Mouse (Mus musculus) liver, postnatal 0 days (tissue): ENCODE results near the gene Ntn1. TPM values are rescaled to one million over a fixed set of nuclear protein-coding genes. Genes with fewer than 3 reads are reported as not detected.

Experiments used
- ATAC-seq: fragments of 200-750 bp; cut with Nextera tagmentation; 2 replicates; pipeline ENCODE4 v1.8.0; 2017; ENCODE audit warnings: mild to moderate bottlenecking, moderate library complexity
- DNase-seq: peaks from one replicate; pipeline ENCODE4 v3.0.0-alpha.2; 2016
- H3K27ac ChIP-seq: fragments of 300-500 bp; sonication (generic); 2 replicates; pipeline ENCODE4 v1.5.1; 2014; ENCODE audit warnings: antibody characterized with exemption, moderate library complexity, mild to moderate bottlenecking, low read depth
- H3K27me3 ChIP-seq: fragments of 300-500 bp; sonication (generic); 2 replicates; pipeline ENCODE4 v1.6.1; 2014; ENCODE audit warnings: low read length, control low read depth, mixed read lengths; ENCODE audit not compliant: insufficient read depth
- H3K36me3 ChIP-seq: fragments of 300-500 bp; sonication (generic); replicated peaks from 2 replicates; pipeline ENCODE4 v1.6.1; 2014; ENCODE audit warnings: mild to moderate bottlenecking, control low read depth, low read length, moderate library complexity, mixed read lengths; ENCODE audit not compliant: insufficient read depth
- H3K4me1 ChIP-seq: fragments of 300-500 bp; sonication (generic); 2 replicates; pipeline ENCODE4 v1.6.1; 2014; ENCODE audit warnings: antibody characterized with exemption, mild to moderate bottlenecking, control low read depth; ENCODE audit not compliant: insufficient read depth
- H3K4me2 ChIP-seq: fragments of 300-500 bp; sonication (generic); 2 replicates; pipeline ENCODE4 v1.6.1; 2014; ENCODE audit warnings: low read depth, mild to moderate bottlenecking, low read length, moderate library complexity, mixed read lengths
- H3K4me3 ChIP-seq: fragments of 300-500 bp; sonication (generic); 2 replicates; pipeline ENCODE4 v1.5.1; 2014; ENCODE audit warnings: low read depth, low read length
- H3K9ac ChIP-seq: fragments of 300-500 bp; sonication (generic); replicated peaks from 2 replicates; pipeline ENCODE4 v1.6.1; 2014; ENCODE audit warnings: mild to moderate bottlenecking, moderate library complexity
- H3K9me3 ChIP-seq: fragments of 300-500 bp; sonication (generic); 2 replicates; pipeline ENCODE4 v1.6.1; 2016; ENCODE audit warnings: mild to moderate bottlenecking, control low read depth, low read length, mixed read lengths
- CTCF ChIP-seq: sonication (generic); IDR thresholded peaks from 2 replicates; pipeline ENCODE4 v1.5.1; 2016; ENCODE audit warnings: antibody characterized with exemption, low read depth
- EP300 ChIP-seq: IDR thresholded peaks from 2 replicates; pipeline ENCODE4 v1.6.1; 2016; ENCODE audit warnings: antibody characterized with exemption, low read depth, mild to moderate bottlenecking
- WGBS: fragments of 180-500 bp; shearing (Covaris S2); extraction: QIAGEN DNeasy Blood & Tissue Kit; methylation state at CpG from one replicate; pipeline ENCODE4 v1.1.7; 2014; ENCODE audit not compliant: insufficient replicate concordance; 5-methylcytosine and 5-hydroxymethylcytosine counted together
- polyA plus RNA-seq: library from polyadenylated mRNA; unstranded; fragments of >200 nt; fragmentation: Nextera tagmentation; extraction: Ambion mirVana; gene quantifications from 2 replicates; pipeline ENCODE4 v1.2.1, GENCODE M21; 2015

Ntn1 gene
- polyA plus RNA-seq, 1 experiment from 2014 or later = 0.76 TPM

DNA sequence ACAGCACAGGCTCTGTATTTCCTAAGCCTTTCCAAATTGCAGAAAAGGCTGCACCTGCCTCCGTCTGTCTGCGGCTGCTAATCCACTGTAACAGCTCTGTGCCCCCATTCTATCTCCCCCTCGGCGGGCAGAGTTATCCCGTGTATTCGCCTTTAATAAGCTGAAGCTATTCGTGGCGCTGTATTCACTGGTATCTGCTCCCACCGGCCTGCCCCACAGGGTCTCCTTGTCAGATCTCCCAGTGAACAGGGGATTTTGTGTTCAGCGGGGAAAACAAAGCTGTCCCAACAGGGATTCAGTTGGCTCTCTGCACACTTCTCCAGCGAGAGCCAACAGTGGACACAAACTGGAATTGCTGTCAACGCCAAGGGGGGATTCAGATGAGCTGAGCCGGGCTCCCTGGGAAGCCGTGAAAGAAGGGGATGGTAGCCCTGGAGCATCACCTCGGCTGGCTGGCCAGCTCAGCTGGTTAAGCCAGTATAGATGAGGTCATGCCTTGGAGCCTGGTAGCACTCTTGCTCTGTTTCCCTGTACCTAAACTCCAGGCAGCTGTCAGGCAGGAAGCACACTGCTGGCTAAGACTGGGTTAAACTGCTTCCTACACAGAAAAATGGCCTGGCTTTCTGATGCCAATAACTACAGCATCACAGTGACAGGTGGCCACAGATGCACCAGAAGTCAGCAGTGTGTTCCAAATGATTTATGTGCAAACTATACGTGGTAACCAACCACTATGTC is 156.2 kb downstream of the Ntn1 start:
- H3K4me1 ChIP-seq = no peaks in the 10 kb centered on the region
- no peaks in the 10 kb centered on the region for H3K36me3 ChIP-seq
- ATAC-seq (no peak), DNase-seq (no peak)
- no peaks in the 10 kb centered on the region for H3K9me3 ChIP-seq
- TF ChIP-seq EP300 (no peak), CTCF (no peak)
- H3K9ac ChIP-seq = no peak overlapping the region
- H3K4me2 ChIP-seq = no peak overlapping the region
- H3K4me3 ChIP-seq = no peak overlapping the region
- H3K27ac ChIP-seq = no peak overlapping the region
- 80% methylated on average over 16 of the region's 16 CpGs for WGBS
- H3K27me3 ChIP-seq = no peaks in the 10 kb centered on the region

DNA sequence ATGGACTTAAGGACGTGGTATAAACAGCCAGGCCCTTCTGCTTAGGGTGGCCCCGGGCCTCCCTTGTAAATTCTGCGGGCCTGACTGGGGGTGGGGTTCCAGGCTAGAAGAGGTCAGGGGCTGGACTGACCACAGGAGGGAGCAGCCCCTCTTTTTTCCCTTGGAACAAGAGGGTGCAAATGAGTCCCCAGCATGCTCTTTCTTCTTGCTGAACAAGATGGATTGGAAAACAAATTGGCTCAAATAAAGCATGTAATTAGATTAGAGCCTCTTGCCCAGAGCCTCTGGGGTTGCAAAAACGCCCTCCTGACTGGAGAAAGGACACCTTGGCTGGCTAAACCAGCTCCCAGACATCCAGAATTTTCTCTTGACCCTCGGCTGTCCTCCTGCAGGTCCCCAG is 160.9 kb downstream of the Ntn1 start:
- no peaks in the 10 kb centered on the region for H3K36me3 ChIP-seq
- ATAC-seq = no peak
- no peak overlapping the region for H3K27ac ChIP-seq
- no peaks in the 10 kb centered on the region for H3K4me1 ChIP-seq
- H3K4me3 ChIP-seq = no peak overlapping the region
- no peaks in the 10 kb centered on the region for H3K27me3 ChIP-seq
- TF ChIP-seq EP300 (no peak), CTCF (no peak)
- H3K9ac ChIP-seq = no peak overlapping the region
- WGBS = 50% methylated on average over 5 of the region's 5 CpGs
- no peak for DNase-seq
- H3K9me3 ChIP-seq = no peaks in the 10 kb centered on the region
- no peak overlapping the region for H3K4me2 ChIP-seq

DNA sequence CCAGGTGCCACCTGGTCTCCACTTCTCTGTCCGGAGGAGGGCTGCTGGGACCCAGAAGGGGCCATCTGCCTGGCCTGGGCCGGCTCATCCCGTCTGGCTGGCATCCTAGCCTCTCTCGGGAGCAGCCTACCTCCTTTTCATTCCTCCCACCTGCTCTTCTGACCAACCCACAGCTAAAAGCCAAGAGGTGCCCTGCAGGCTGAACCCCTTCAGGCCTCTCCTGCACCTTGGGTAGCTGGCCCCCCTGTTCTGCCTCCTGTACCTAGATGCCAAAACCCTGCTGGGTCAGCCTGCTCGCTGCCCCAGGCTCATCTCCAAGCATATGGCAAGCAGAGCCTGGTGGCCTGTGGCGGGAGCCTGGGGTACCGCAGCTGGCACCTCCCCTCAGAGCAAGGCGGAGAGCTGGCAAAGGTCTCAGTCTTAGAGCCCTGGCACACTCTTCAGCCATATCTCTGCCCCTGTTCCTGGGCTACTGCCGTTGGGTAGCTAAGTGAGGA is 167.1 kb downstream of the Ntn1 start:
- 76% methylated on average over 9 of the region's 9 CpGs for WGBS
- no peak for TF ChIP-seq EP300
- TF ChIP-seq CTCF = no peak
- Histone ChIP-seq H3K9me3 (peaks cover 3% of the 10 kb centered on the region; the same call in 1 of the 2 replicates), H3K4me3 (no peak overlapping the region), H3K27me3 (no peaks in the 10 kb centered on the region), H3K27ac (no peak overlapping the region), H3K4me2 (no peak overlapping the region), H3K4me1 (no peaks in the 10 kb centered on the region), H3K36me3 (no peaks in the 10 kb centered on the region), H3K9ac (no peak overlapping the region)
- no peak for ATAC-seq
- DNase-seq = no peak

DNA sequence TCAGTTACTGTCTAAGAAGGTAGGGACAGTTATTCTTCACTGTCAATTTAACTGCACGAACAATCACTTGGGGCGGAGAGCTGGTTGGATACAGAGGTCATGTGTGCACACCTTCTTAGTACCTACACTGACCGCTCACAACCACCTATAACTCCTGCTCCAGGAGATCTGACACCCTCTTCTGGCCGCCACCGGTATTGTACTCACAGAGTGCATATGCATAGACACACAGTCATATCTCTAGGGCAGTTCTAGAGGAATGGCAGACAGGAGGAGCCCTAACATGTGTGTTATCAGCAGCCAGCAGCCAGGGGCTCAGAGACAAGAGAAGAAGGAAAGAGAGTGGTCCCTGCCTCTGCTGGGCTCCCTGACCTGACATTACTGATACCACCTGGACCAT is 169.1 kb downstream of the Ntn1 start:
- Histone ChIP-seq H3K36me3 (no peaks in the 10 kb centered on the region), H3K4me2 (no peak overlapping the region), H3K4me1 (no peaks in the 10 kb centered on the region), H3K27ac (no peak overlapping the region), H3K9me3 (peaks cover 3% of the 10 kb centered on the region; the same call in 1 of the 2 replicates), H3K27me3 (no peaks in the 10 kb centered on the region), H3K4me3 (no peak overlapping the region), H3K9ac (no peak overlapping the region)
- no peak for DNase-seq
- no peak for ATAC-seq
- TF ChIP-seq CTCF (no peak; the same call in 1 of the 2 replicates), EP300 (no peak)
- 84% methylated on average over 5 of the region's 5 CpGs for WGBS

DNA sequence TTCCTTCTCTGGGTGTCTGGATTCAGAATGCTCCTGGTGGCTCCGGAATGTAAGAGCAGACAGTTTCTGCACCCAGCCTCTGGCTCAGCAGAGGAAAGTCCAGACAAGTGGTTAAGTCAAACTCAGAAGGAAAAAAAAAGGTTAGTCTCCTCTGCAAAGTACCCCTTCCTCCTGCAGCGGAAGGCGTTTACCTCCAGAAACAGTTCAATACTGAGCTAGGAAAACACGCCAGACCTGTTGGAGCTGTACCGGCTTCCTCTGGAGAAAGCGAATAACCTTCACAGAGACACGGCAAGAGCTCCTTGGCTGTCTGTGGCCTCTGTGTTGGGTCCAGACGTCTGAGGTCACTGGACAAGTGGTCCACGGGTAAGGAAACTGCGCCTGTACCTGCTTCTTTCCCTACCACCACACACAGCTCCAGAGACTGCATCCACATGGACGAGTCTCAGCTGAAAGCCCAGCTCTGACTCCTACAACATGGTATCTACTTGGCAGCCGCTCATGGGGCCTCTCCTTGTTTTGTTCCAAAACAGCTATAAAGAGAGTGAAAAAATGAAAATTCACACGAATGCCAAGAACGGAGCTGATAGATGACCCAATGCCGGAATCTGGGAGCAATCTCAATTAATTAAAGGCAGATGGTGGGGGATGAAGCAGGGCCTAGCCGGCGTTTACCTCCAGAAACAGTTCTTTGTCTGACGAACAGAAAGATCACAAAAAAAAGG is 171.5 kb downstream of the Ntn1 start:
- Histone ChIP-seq H3K27me3 (no peaks in the 10 kb centered on the region), H3K4me3 (no peak overlapping the region), H3K4me2 (no peak overlapping the region), H3K9me3 (peaks cover 3% of the 10 kb centered on the region; the same call in 1 of the 2 replicates), H3K36me3 (no peaks in the 10 kb centered on the region), H3K4me1 (no peaks in the 10 kb centered on the region), H3K27ac (no peak overlapping the region), H3K9ac (no peak overlapping the region)
- no peak for DNase-seq
- 76% methylated on average over 18 of the region's 18 CpGs for WGBS
- TF ChIP-seq EP300 (no peak), CTCF (no peak)
- ATAC-seq = no peak

DNA sequence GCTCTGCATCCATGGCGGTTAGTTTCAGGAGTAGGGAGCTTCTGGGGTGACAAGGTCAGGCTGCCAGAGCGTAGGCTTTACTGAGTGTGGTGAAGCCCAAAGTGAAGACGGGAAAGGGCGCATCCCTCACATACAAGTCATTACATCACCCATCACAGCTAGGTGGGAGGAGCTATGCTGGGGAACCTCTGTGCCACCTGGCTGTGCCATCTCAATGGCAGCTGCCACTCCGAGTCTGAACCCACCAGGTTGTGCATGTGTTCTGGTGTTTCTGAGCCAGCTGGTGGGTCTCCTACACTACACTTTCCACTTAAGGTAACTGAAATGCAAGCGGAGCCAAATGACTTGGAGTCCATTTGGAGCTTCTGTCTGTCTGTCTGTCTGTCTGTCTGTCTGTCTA is 172.8 kb downstream of the Ntn1 start:
- no peak overlapping the region for H3K9ac ChIP-seq
- H3K27me3 ChIP-seq = no peaks in the 10 kb centered on the region
- WGBS = 85% methylated on average over 6 of the region's 6 CpGs
- DNase-seq (no peak), ATAC-seq (no peak)
- no peak for TF ChIP-seq CTCF
- TF ChIP-seq EP300 = no peak
- no peak overlapping the region for H3K4me2 ChIP-seq
- H3K36me3 ChIP-seq = no peaks in the 10 kb centered on the region
- no peaks in the 10 kb centered on the region for H3K4me1 ChIP-seq
- no peak overlapping the region for H3K4me3 ChIP-seq
- no peak overlapping the region for H3K27ac ChIP-seq
- H3K9me3 ChIP-seq = peaks cover 3% of the 10 kb centered on the region; the same call in 1 of the 2 replicates
